18 mouse cellular contexts compared by ENCODE assay signal in the genomic region with DNA sequence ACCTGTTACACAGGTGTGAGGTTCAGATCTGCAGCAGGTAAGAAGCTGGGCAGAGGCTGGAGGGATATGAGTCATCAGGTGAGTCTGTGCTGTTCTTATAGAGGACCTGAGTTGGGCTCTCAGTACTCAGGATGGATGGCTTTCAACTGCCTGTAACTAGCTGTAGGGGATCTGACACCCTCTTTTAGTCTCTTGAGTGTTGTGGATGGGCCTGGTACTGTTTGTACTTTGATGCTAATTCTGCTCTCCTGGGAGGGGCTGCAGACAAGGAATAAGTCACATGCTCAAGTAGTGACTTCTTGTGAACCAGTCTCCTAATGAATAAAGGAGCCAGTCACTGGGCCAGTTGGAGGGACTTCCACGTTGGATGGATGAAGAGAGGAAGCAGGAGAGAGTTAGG.
"Had no signal": no experiment of that assay in that cellular context is flagged by ENCODE, and none has a peak within 500 bp of the region (broad histone marks: within the 10 kb centered on the region; RNA-seq: fewer than 3 reads in every experiment).

No protein-coding gene starts in this region.

- H3K9me3 ChIP-seq: midbrain, embryonic 13.5 days; midbrain, embryonic 15.5 days; neural tube, embryonic 13.5 days; neural tube, embryonic 15.5 days had no signal

- ATAC-seq: midbrain, embryonic 13.5 days; midbrain, embryonic 15.5 days had no signal

- H3K4me2 ChIP-seq: lung, embryonic 14.5 days; midbrain, embryonic 11.5 days; midbrain, embryonic 13.5 days; midbrain, embryonic 15.5 days; neural tube, embryonic 13.5 days; neural tube, embryonic 15.5 days had no signal

- DNase-seq: lung, adult 18-20 months; lung, embryonic 14.5 days; lung, postnatal 10 days; lung, postnatal 4 days; retina, postnatal 1 day; right cerebral cortex, adult 18-20 months; right cerebral cortex, postnatal 25 days; right cerebral cortex, postnatal 4 days; spleen, adult 18-20 months; thymus, adult 18-20 months; thymus, postnatal 25 days; thymus, postnatal 4 days had no signal

- H3K36me3 ChIP-seq: midbrain, embryonic 13.5 days; midbrain, embryonic 15.5 days; neural tube, embryonic 13.5 days; neural tube, embryonic 15.5 days had no signal

- H3K27ac ChIP-seq: midbrain, embryonic 13.5 days; midbrain, embryonic 15.5 days; neural tube, embryonic 13.5 days; neural tube, embryonic 15.5 days had no signal

- H3K4me3 ChIP-seq: midbrain, embryonic 13.5 days; midbrain, embryonic 15.5 days; myocyte; neural tube, embryonic 13.5 days; neural tube, embryonic 15.5 days had no signal

- H3K9ac ChIP-seq: lung, embryonic 14.5 days; midbrain, embryonic 13.5 days; midbrain, embryonic 15.5 days; neural tube, embryonic 13.5 days; neural tube, embryonic 15.5 days had no signal

- H3K27me3 ChIP-seq: midbrain, embryonic 13.5 days; midbrain, embryonic 15.5 days; neural tube, embryonic 13.5 days; neural tube, embryonic 15.5 days had no signal
